Mouse (Mus musculus) E14TG2a.4 (cell line): ENCODE data around the gene Hadhb.

Source experiments
- H3K27me3 ChIP-seq: 2 replicates; pipeline ENCODE4 v1.6.1; 2014; ENCODE audit warnings: low read length, control low read depth; ENCODE audit not compliant: insufficient read depth
- H3K36me3 ChIP-seq: 2 replicates; pipeline ENCODE4 v1.6.1; 2014; ENCODE audit warnings: low read length, control low read depth; ENCODE audit not compliant: insufficient read depth
- H3K4me1 ChIP-seq: replicated peaks from 2 replicates; pipeline ENCODE4 v1.6.1; 2014; ENCODE audit warnings: low read depth, low read length, control low read depth
- H3K4me3 ChIP-seq: replicated peaks from 2 replicates; pipeline ENCODE4 v1.5.1; 2014; ENCODE audit warnings: mild to moderate bottlenecking, low read length
- H3K9me3 ChIP-seq: 2 replicates; pipeline ENCODE4 v1.6.1; 2014; ENCODE audit warnings: low read length, control low read depth
- CTCF ChIP-seq: conservative IDR thresholded peaks from 2 replicates; pipeline ENCODE4 v1.5.1; 2014; ENCODE audit warnings: low read length
- NANOG ChIP-seq: IDR thresholded peaks from 2 replicates; pipeline ENCODE4 v1.6.1; 2014; ENCODE audit warnings: borderline replicate concordance, low read length, mixed read lengths
- POU5F1 ChIP-seq: IDR thresholded peaks from 2 replicates; pipeline ENCODE4 v1.6.1; 2014; ENCODE audit warnings: low read length, borderline replicate concordance

The Hadhb gene

DNA sequence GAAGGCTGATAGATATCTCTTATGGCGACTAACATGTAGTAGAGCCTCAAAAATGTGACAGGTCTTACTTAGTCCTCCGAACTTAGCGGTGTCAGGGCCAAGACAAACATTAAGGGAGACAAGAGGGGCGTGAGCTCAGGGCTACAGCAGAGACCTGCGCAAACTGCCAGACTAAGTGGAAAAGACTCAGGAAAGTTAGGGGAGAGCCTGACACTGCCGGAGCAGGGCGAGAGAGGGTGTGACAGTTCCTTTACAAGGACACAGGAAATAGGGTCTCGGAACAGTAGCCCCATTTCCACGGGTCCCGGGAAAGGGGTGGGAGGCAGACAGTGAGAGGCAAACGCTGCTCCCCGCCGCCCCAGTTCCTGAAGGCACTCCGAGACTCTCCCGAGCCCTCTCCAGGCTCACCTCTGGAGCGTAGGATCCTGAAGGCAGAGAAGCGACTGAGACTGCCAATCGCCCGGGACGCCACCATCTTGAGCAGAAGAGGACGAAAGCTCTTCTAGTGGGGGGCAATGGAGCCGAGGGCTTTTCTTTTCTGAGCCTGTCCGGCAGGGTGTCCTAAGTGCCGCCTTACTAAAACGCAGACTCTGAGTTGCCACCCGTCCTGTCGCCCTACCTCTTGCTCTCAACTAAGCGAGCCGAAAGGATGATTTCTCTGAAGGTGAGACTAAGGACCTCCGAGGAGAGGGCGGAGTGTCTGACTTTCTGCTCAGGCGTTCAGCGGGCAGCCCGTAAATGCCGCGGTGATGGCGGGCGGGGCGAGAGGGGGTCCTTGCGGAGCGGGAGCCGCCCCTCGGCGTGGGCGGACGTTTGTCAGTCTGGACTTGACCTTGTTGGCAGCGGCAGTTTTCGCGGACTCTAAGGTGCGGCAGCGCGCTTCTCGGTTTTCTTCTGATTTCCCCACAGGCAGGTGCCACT lies at the start of gene Hadhb, which contains the start of gene Hadha:
TSS of gene Hadhb (plus strand) at position 775 of the 921 bp plus-strand sequence.
TSS of gene Hadha (minus strand) at position 689 of the 921 bp plus-strand sequence.
- Histone ChIP-seq H3K9me3 (no peaks in the 10 kb centered on the region), H3K36me3 (0 out of 2 replicates have a peak, but pooled peaks cover 3% of the 10 kb centered on the region), H3K4me1 (peaks cover 23% of the 10 kb centered on the region), H3K4me3 (peak within 1 kb of the TSS; percentile 99), H3K27me3 (no peaks in the 10 kb centered on the region)
- no peak for TF ChIP-seq NANOG
- TF ChIP-seq CTCF, result no peak
- no peak for TF ChIP-seq POU5F1

DNA sequence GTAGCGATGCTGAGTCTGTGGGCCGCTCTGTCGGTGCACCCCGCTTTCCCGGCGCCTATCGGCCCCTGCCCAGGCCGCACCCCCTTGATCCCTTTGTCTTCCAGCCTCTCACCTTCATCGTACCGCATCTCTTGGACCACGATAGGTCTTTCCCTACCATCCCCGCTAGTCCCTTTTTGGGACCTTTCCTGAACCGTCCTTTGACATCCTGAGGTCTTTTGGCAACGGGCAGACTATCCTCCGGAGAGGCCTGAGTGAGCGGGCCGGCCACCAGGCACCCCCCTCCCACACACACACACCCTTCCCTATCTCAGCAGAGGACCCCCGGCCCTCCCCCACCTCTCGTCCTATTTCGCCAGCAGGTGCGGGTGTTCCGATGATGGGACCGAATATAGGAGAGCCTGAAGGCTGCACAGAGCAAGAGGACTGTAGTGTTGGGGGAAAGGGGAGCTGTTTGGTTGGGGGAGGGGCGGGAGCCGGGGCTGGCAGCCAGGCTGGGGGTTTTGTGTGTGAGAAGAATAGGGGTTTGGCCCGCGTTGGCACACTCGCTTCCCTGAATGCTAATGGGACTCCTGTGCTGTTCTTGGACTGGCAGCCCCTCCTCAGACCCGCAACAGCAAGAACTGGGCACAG lies 49.3 kb upstream of the Hadhb start, which contains the start of gene 3110082J24Rik:
TSS of gene 3110082J24Rik (minus strand) at position 419 of the 633 bp plus-strand sequence.
- H3K4me3 ChIP-seq, result peak within 1 kb of the TSS; percentile 84
- peaks cover 50% of the 10 kb centered on the region for H3K4me1 ChIP-seq
- H3K36me3 ChIP-seq, result no peaks in the 10 kb centered on the region
- H3K9me3 ChIP-seq, result no peaks in the 10 kb centered on the region
- no peak for TF ChIP-seq NANOG
- no peak for TF ChIP-seq POU5F1
- no peak for TF ChIP-seq CTCF
- peaks cover 72% of the 10 kb centered on the region for H3K27me3 ChIP-seq

DNA sequence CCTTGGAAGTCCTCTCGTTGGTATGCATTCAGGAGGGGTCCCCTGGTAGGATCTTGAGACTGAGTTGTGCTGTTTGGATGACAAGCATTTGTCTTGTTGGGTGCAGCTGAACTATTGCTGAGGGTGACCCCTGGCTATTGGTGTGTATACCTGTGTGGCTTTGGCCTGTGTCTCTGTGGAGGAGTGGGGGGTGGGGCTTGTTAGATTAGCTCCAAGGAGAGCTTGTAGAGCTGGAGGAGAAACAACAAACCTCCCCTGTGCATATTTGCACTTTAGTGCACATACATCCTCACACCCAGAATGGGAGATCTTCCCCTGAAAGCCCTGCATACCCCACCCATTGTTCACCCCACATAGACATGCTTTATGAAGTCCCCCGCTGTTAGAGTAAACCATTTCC lies 48.3 kb upstream of the Hadhb start:
- Histone ChIP-seq H3K4me1 (peaks cover 60% of the 10 kb centered on the region), H3K36me3 (no peaks in the 10 kb centered on the region), H3K9me3 (no peaks in the 10 kb centered on the region), H3K4me3 (peak overlapping the region; percentile 27; the same call in 1 of the 2 replicates), H3K27me3 (peaks cover 82% of the 10 kb centered on the region)
- TF ChIP-seq CTCF, result no peak
- TF ChIP-seq POU5F1, result no peak
- TF ChIP-seq NANOG, result no peak

DNA sequence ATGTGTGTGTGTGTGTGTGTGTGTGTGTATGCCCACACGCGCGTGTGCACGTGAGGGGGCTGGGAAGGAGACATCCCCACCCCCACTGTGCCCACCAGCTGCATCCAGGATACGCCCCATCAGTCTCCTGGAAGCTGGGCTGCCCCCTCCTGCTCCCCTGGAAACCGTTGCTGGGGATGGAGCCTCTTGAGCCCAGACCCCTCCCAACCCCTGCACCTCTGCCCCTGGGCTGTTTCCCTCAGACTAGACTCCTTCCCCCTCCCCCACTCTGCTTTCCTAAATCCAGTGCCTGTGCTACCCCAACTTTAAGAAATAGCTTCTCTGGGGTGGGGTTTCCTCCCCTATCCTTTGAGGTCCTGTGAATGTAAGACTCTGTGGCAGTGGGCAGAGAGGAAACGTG lies 47.9 kb upstream of the Hadhb start:
- H3K27me3 ChIP-seq, result peaks cover 86% of the 10 kb centered on the region
- H3K9me3 ChIP-seq, result no peaks in the 10 kb centered on the region
- no peaks in the 10 kb centered on the region for H3K36me3 ChIP-seq
- H3K4me1 ChIP-seq, result peaks cover 63% of the 10 kb centered on the region
- TF ChIP-seq CTCF, result no peak
- no peak for TF ChIP-seq NANOG
- TF ChIP-seq POU5F1, result no peak
- H3K4me3 ChIP-seq, result peak overlapping the region; percentile 27; the same call in 1 of the 2 replicates

DNA sequence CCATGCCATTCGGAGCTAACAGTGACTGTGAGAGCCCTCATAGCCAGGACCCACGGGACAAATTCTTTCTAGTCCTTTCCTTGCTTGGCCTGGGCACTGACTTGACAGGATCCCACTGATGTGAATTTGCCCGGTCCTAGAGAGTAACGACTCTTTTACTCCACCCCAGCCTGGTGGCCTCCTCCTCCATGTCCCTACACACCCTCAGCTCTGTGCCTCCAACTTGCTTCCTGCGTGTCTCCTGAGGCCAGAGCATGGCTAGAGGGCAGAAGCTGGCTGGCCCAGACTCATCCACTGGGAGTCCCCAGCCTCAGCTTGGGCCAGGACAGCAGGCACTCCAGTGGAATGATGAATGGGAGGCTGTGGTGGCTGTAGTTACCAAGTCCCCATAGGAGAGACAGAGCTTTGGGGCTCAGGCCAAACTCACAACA lies 47.4 kb upstream of the Hadhb start:
- peaks cover 63% of the 10 kb centered on the region for H3K4me1 ChIP-seq
- no peaks in the 10 kb centered on the region for H3K36me3 ChIP-seq
- TF ChIP-seq POU5F1, result no peak
- no peak for TF ChIP-seq NANOG
- no peak for TF ChIP-seq CTCF
- H3K27me3 ChIP-seq, result peaks cover 89% of the 10 kb centered on the region
- H3K4me3 ChIP-seq, result peak overlapping the region; percentile 27; the same call in 1 of the 2 replicates
- no peaks in the 10 kb centered on the region for H3K9me3 ChIP-seq

DNA sequence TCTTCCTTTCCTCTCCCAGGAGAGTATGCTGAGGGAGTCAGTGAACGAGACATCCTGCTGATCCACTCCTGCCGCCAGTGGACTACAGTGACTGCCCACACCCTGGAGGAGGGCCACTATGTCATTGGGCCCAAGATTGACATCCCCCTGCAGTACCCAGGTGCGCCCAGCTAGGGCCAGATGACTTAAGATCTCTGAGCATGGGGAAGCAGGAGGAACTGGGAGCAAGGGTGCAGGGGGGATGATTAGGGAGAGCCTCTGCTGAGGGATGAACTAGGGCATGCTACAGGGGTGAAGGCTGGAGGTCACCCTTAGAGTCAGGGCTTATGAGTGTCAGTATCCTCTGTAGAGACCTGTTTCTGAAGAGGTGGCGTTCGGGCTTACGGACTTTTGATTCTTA lies 46.8 kb upstream of the Hadhb start:
- Histone ChIP-seq H3K36me3 (no peaks in the 10 kb centered on the region), H3K27me3 (peaks cover 89% of the 10 kb centered on the region), H3K9me3 (no peaks in the 10 kb centered on the region), H3K4me1 (peaks cover 65% of the 10 kb centered on the region), H3K4me3 (no peak overlapping the region)
- TF ChIP-seq NANOG (no peak), POU5F1 (no peak), CTCF (no peak)

DNA sequence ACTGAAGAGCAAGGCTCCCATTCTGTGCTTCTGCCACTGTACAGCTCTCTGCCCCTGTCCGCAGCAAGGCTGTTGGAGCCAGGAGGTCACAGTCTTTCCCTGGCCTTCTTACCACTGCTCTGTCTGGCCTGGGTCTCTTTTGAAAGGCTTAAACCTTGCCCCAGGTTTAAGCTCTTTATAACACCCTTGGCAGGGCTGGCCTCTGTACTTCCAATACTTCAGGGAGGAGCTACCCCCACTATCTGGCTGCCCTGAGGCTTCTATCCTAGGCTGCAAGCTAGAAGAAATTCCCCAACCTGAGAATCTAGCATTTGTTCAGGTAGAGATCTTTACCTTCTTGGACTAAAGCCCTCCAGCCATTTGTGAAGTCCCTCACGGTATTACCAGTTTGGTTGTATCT lies 45.1 kb upstream of the Hadhb start:
- no peak overlapping the region for H3K4me3 ChIP-seq
- no peaks in the 10 kb centered on the region for H3K36me3 ChIP-seq
- peaks cover 94% of the 10 kb centered on the region for H3K27me3 ChIP-seq
- no peaks in the 10 kb centered on the region for H3K9me3 ChIP-seq
- H3K4me1 ChIP-seq, result peaks cover 68% of the 10 kb centered on the region
- TF ChIP-seq POU5F1, result no peak
- no peak for TF ChIP-seq NANOG
- TF ChIP-seq CTCF, result no peak
